Mouse (Mus musculus): ENCODE measurements at regions not wholly inside any gene's neighbourhood (a gene's known extent, or its start where the extent isn't known, plus 50 kb on each side); places are given as distances from the start of the nearest gene placed in this dataset.

GRCm38 (mm10) chr1:61171941-61172340 lies 194.2 kb downstream of the Icos start:
- no peak overlapping the region for H3K4me2 ChIP-seq (ENCODE audit: low read depth, low read length)
- WGBS, result 68% methylated on average over 6 of the region's 6 CpGs
- no peaks in the 10 kb centered on the region for H3K9me3 ChIP-seq (ENCODE audit: low read length)
- H3K36me3 ChIP-seq (ENCODE audit: insufficient read depth, low read length), result no peaks in the 10 kb centered on the region
- no peak for DNase-seq (ENCODE audit: low spot score)
- no peaks in the 10 kb centered on the region for H3K27me3 ChIP-seq (ENCODE audit: insufficient read depth, low read length)
- no peak overlapping the region for H3K27ac ChIP-seq
- H3K4me1 ChIP-seq (ENCODE audit: insufficient read depth, low read length), result no peaks in the 10 kb centered on the region
- no peak for ATAC-seq
- no peak overlapping the region for H3K4me3 ChIP-seq (ENCODE audit: low read length)
- no peak for TF ChIP-seq CTCF (IDR thresholded peaks at IDR 0.05; ENCODE audit: low read depth)
- H3K9ac ChIP-seq (replicated peaks; ENCODE audit: low read length), result no peak overlapping the region

- ATAC-seq, result no peak
- H3K36me3 ChIP-seq (ENCODE audit: insufficient read depth, low read length), result no peaks in the 10 kb centered on the region
- WGBS, result 84% methylated on average over 6 of the region's 6 CpGs
Observed at GRCm38 (mm10) chr1:61172946-61173345, 195.2 kb downstream of the Icos start.

GRCm38 (mm10) chr1:61175239-61175638 lies 197.5 kb downstream of the Icos start:
- Histone ChIP-seq H3K27me3 (ENCODE audit: insufficient read depth, low read length) (no peaks in the 10 kb centered on the region), H3K36me3 (ENCODE audit: insufficient read depth, low read length) (no peaks in the 10 kb centered on the region), H3K4me1 (ENCODE audit: insufficient read depth, low read length) (0 out of 2 replicates have a peak, but pooled peaks cover 9% of the 10 kb centered on the region), H3K4me2 (ENCODE audit: low read depth, low read length) (no peak overlapping the region), H3K27ac (no peak overlapping the region), H3K4me3 (ENCODE audit: low read length) (no peak overlapping the region), H3K9me3 (ENCODE audit: low read length) (no peaks in the 10 kb centered on the region), H3K9ac (replicated peaks; ENCODE audit: low read length) (no peak overlapping the region)
- 88% methylated on average over 2 of the region's 2 CpGs for WGBS
- DNase-seq (ENCODE audit: low spot score) (no peak), ATAC-seq (no peak)
- no peak for TF ChIP-seq CTCF (IDR thresholded peaks at IDR 0.05; ENCODE audit: low read depth)

More at GRCm38 (mm10) chr1:61172946-61173345, 195.2 kb downstream of the Icos start:
- H3K4me1 ChIP-seq (ENCODE audit: insufficient read depth, low read length), result no peaks in the 10 kb centered on the region
- TF ChIP-seq CTCF (IDR thresholded peaks at IDR 0.05; ENCODE audit: low read depth), result no peak
- no peaks in the 10 kb centered on the region for H3K27me3 ChIP-seq (ENCODE audit: insufficient read depth, low read length)
- no peak overlapping the region for H3K4me2 ChIP-seq (ENCODE audit: low read depth, low read length)
- H3K4me3 ChIP-seq (ENCODE audit: low read length), result no peak overlapping the region
- DNase-seq (ENCODE audit: low spot score), result no peak
- H3K9me3 ChIP-seq (ENCODE audit: low read length), result no peaks in the 10 kb centered on the region
- H3K9ac ChIP-seq (replicated peaks; ENCODE audit: low read length), result no peak overlapping the region
- H3K27ac ChIP-seq, result no peak overlapping the region

- H3K9ac ChIP-seq (replicated peaks; ENCODE audit: low read length), result no peak overlapping the region
- peak; percentile 30; the same call in 1 of the 2 replicates for ATAC-seq
Observed at GRCm38 (mm10) chr1:61179461-61179860, 201.7 kb downstream of the Icos start.

DNA sequence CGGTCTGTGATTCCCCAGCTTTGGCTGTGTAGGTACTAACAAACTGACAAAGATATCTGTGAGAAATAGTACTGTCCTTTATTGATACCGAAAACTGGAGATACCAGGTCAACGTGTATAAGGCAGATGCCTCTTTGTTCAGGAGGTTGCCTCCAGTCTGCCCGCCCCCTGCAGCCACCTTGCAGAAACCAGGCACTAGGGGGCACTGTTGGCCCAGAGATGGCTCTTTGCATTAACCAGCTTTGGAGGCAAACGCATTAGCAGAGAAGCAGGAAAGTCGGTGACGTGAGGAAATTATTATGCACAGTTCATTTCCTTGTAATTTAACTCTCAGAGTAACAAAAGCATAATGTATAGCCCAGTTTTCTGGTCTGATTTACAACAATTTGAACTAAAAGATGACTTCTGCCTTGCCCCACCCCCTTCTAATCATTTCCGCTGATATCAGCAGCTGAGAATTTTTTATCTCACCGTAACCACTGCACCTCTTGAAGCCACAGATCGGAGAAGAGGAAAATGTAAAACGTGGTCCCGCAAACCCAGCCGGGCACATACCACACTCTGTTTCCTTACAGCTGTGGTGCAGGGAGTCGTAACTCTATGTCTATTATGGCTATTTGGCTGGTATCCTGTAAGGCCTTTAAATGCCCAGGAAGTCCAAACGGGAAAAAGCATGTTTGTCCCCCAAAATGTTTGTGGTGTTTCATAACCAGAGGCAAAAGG lies 203.5 kb downstream of the Icos start:
- DNase-seq (ENCODE audit: low spot score), result peak; percentile 96
- peak overlapping the region; percentile 18 for H3K9ac ChIP-seq (replicated peaks; ENCODE audit: low read length)
- H3K4me2 ChIP-seq (ENCODE audit: low read depth, low read length), result peak overlapping the region; percentile 51
- 21% methylated on average over 15 of the region's 15 CpGs for WGBS
- H3K27me3 ChIP-seq (ENCODE audit: insufficient read depth, low read length), result no peaks in the 10 kb centered on the region
- TF ChIP-seq CTCF (IDR thresholded peaks at IDR 0.05; ENCODE audit: low read depth), result peak; percentile 98
- peak overlapping the region; percentile 2; the same call in 1 of the 2 replicates for H3K4me3 ChIP-seq (ENCODE audit: low read length)
- peak overlapping the region; percentile 22; the same call in 1 of the 2 replicates for H3K27ac ChIP-seq
- peaks cover 13% of the 10 kb centered on the region; the same call in 1 of the 2 replicates for H3K4me1 ChIP-seq (ENCODE audit: insufficient read depth, low read length)
- peak; percentile 90 for ATAC-seq
- H3K36me3 ChIP-seq (ENCODE audit: insufficient read depth, low read length), result no peaks in the 10 kb centered on the region
- no peaks in the 10 kb centered on the region for H3K9me3 ChIP-seq (ENCODE audit: low read length)

More at GRCm38 (mm10) chr1:61179461-61179860, 201.7 kb downstream of the Icos start:
- no peak overlapping the region for H3K4me3 ChIP-seq (ENCODE audit: low read length)
- peaks cover 13% of the 10 kb centered on the region; the same call in 1 of the 2 replicates for H3K4me1 ChIP-seq (ENCODE audit: insufficient read depth, low read length)
- H3K9me3 ChIP-seq (ENCODE audit: low read length), result no peaks in the 10 kb centered on the region
- TF ChIP-seq CTCF (IDR thresholded peaks at IDR 0.05; ENCODE audit: low read depth), result no peak
- WGBS, result 15% methylated on average over 9 of the region's 9 CpGs
- no peaks in the 10 kb centered on the region for H3K36me3 ChIP-seq (ENCODE audit: insufficient read depth, low read length)
- H3K27me3 ChIP-seq (ENCODE audit: insufficient read depth, low read length), result no peaks in the 10 kb centered on the region
- DNase-seq (ENCODE audit: low spot score), result peak; percentile 61
- no peak overlapping the region for H3K27ac ChIP-seq
- peak overlapping the region; percentile 26; the same call in 1 of the 2 replicates for H3K4me2 ChIP-seq (ENCODE audit: low read depth, low read length)

DNA sequence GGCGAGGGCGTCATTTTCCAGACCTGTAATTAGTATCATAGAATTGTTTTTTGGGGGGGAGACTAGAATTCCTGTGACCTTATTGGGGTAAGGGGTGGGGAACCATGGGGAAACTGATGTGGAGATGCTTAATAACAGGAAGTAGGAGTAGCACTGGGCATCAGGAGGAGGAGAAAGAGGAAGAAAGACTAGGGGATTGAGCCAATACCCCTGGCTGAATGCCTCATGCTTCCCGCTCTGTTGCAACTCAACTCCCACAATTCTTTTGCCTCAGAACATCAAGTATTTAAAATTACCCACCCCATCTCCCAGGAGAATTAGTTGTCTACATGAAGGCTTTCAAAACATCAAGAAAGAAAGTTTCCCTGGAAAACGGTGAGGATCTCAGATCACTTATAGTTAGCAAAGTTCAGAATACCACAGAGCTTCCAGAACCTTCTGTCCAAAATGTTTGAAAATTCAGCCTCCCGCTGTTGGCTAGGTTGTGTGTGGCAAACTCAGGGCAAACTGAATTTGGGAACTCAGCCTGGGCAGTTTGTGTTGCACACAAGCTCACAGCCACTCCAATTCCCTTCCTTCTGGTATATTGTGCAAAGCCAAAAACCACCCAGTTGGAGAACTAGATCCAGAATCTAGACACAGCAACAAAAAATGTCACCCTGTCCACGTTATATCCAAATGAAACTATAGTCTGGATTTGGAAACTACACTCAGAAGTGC lies 209.8 kb downstream of the Icos start:
- Histone ChIP-seq H3K27ac (no peak overlapping the region), H3K27me3 (ENCODE audit: insufficient read depth, low read length) (no peaks in the 10 kb centered on the region), H3K4me2 (ENCODE audit: low read depth, low read length) (no peak overlapping the region), H3K4me1 (ENCODE audit: insufficient read depth, low read length) (no peaks in the 10 kb centered on the region), H3K36me3 (ENCODE audit: insufficient read depth, low read length) (no peaks in the 10 kb centered on the region), H3K9me3 (ENCODE audit: low read length) (no peaks in the 10 kb centered on the region), H3K4me3 (ENCODE audit: low read length) (no peak overlapping the region), H3K9ac (replicated peaks; ENCODE audit: low read length) (no peak overlapping the region)
- no peak for DNase-seq (ENCODE audit: low spot score)
- TF ChIP-seq CTCF (IDR thresholded peaks at IDR 0.05; ENCODE audit: low read depth), result no peak
- 78% methylated on average over 6 of the region's 6 CpGs for WGBS
- no peak for ATAC-seq
